Comparison of ENCODE assay signal across 8 mouse cellular contexts in the genomic region with DNA sequence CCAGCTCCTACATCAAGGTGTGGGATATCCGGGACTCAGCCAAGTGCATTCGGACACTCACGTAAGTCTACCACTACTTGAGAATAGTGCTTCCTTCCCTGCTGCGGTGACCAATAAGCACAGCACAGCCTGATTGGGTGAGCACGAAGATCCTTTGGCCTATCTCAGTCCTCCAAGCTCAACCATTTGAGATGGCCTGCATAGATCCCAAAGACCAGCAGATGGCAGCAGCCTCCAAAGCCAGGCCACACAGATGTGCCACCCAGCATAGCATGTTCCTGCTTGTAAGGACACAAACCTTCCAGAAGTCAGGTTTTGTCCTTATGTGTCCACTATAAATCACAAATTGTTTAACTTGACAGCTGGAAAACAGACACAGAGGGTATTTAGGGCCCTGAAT. TPM values are rescaled to one million over a fixed set of nuclear protein-coding genes. Genes with fewer than 3 reads are reported as not detected.
DNase-seq lines count a peak whose midpoint lies in the region; ATAC-seq lines count a peak whose summit lies in the region.

No protein-coding gene starts in this region.

- H3K4me1 ChIP-seq in intestine, embryonic 16.5 days (ENCODE audit: control insufficient read depth, insufficient read depth, low read length): peaks cover 32% of the 10 kb centered on the region
- H3K4me1 ChIP-seq in limb, embryonic 10.5 days: peaks cover 39% of the 10 kb centered on the region
- peaks cover 29% of the 10 kb centered on the region for H3K4me1 ChIP-seq in midbrain, embryonic 12.5 days

- no peak overlapping the region for H3K4me2 ChIP-seq in intestine, embryonic 16.5 days (ENCODE audit: low read depth, low read length)
- H3K4me2 ChIP-seq in midbrain, embryonic 12.5 days (replicated peaks): no peak overlapping the region

- no peaks in the 10 kb centered on the region for H3K27me3 ChIP-seq in intestine, embryonic 16.5 days (replicated peaks; ENCODE audit: control insufficient read depth, insufficient read depth, low read length)
- 0 out of 2 replicates have a peak, but pooled peaks cover 13% of the 10 kb centered on the region for H3K27me3 ChIP-seq in limb, embryonic 10.5 days (ENCODE audit: low read depth, poor library complexity, severe bottlenecking)
- H3K27me3 ChIP-seq in midbrain, embryonic 12.5 days: peaks cover 8% of the 10 kb centered on the region; the same call in 1 of the 2 replicates

- no peak overlapping the region for H3K27ac ChIP-seq in intestine, embryonic 16.5 days (ENCODE audit: low read length)
- no peak overlapping the region for H3K27ac ChIP-seq in limb, embryonic 10.5 days
- H3K27ac ChIP-seq in midbrain, embryonic 12.5 days (replicated peaks): no peak overlapping the region

- H3K4me3 ChIP-seq in intestine, embryonic 16.5 days (ENCODE audit: low read length): no peak overlapping the region
- no peak overlapping the region for H3K4me3 ChIP-seq in limb, embryonic 10.5 days
- H3K4me3 ChIP-seq in midbrain, embryonic 12.5 days: no peak overlapping the region

- 0 out of 2 replicates have a peak, but pooled peaks cover 3% of the 10 kb centered on the region for H3K36me3 ChIP-seq in intestine, embryonic 16.5 days (ENCODE audit: control insufficient read depth, insufficient read depth, low read length)
- peaks cover 82% of the 10 kb centered on the region for H3K36me3 ChIP-seq in limb, embryonic 10.5 days
- peaks cover 71% of the 10 kb centered on the region for H3K36me3 ChIP-seq in midbrain, embryonic 12.5 days

- peak; percentile 63 for ATAC-seq in intestine, embryonic 16.5 days
- ATAC-seq in midbrain, embryonic 12.5 days (ENCODE audit: low FRiP score, low read depth): peak; percentile 76

- DNase-seq in 416B (ENCODE audit: low read depth): peak; percentile 82
- peak; percentile 75 for DNase-seq in adrenal gland, adult 2 months
- peak; percentile 89 for DNase-seq in embryo, embryonic 11 days
- DNase-seq in gastrocnemius, postnatal 36 days: peak; percentile 50 to 58
- DNase-seq in limb, embryonic 10.5 days (ENCODE audit: low spot score): peak; percentile 82
- peak; percentile 76 for DNase-seq in skeletal muscle tissue, adult 2 months (ENCODE audit: low read depth, low spot score)

- 5% methylated on average over 5 of the region's 5 CpGs for WGBS in intestine, embryonic 16.5 days
- 13% methylated on average over 5 of the region's 5 CpGs for WGBS in limb, embryonic 10.5 days
- 9% methylated on average over 5 of the region's 5 CpGs for WGBS in midbrain, embryonic 12.5 days

- intact Hi-C loops in gastrocnemius, postnatal 36 days (cut with DNase I): loop anchor here (2.0 to 10.0 kb wide), 3 partner anchors 45 to 289 kb away; no protein-coding TSS in a partner anchor

- no peaks in the 10 kb centered on the region for H3K9me3 ChIP-seq in intestine, embryonic 16.5 days (ENCODE audit: control insufficient read depth, low read length)
- H3K9me3 ChIP-seq in limb, embryonic 10.5 days (replicated peaks): no peaks in the 10 kb centered on the region
- H3K9me3 ChIP-seq in midbrain, embryonic 12.5 days: no peaks in the 10 kb centered on the region

- H3K9ac ChIP-seq in intestine, embryonic 16.5 days (ENCODE audit: low read depth, low read length): no peak overlapping the region
- H3K9ac ChIP-seq in midbrain, embryonic 12.5 days (replicated peaks): no peak overlapping the region

RNA-seq across cellular contexts. Expression of gene Kif21b, which starts 38.9 kb away (rescaled TPM):
- total RNA-seq in adrenal gland, adult 2 months (2021): 1 to 10 TPM; 2.2 to 5.1 TPM
- polyA plus RNA-seq in adrenal gland, adult 2 months (2012; rRNA removed): 4.5 and 6.5 TPM in 2 replicates
- 1 to 10 TPM in 1 of 2 experiments, under 1 TPM in 1; 0.62 to 1.1 TPM for total RNA-seq in gastrocnemius, postnatal 36 days (2021)
- polyA plus RNA-seq in intestine, embryonic 16.5 days (2015; fragmentation: Nextera tagmentation; extraction: Ambion mirVana): 4.3 and 4.8 TPM in 2 replicates
- polyA plus RNA-seq in limb, embryonic 10.5 days (2016; fragmentation: Nextera tagmentation; extraction: Ambion mirVana): 7.2 and 10.9 TPM in 2 replicates
- 30.8 and 34.2 TPM in 2 replicates for polyA plus RNA-seq in midbrain, embryonic 12.5 days (2016; fragmentation: Nextera tagmentation; extraction: Ambion mirVana)

RNA-seq across cellular contexts. Expression of gene Mroh3, which starts 42.5 kb away (rescaled TPM):
- total RNA-seq in adrenal gland, adult 2 months (2021): not detected
- polyA plus RNA-seq in adrenal gland, adult 2 months (2012; rRNA removed): not detected in 2 replicates
- not detected for total RNA-seq in gastrocnemius, postnatal 36 days (2021)
- polyA plus RNA-seq in intestine, embryonic 16.5 days (2015; fragmentation: Nextera tagmentation; extraction: Ambion mirVana): 0.28 and 0.56 TPM in 2 replicates
- polyA plus RNA-seq in limb, embryonic 10.5 days (2016; fragmentation: Nextera tagmentation; extraction: Ambion mirVana): 0.15 and 0.25 TPM in 2 replicates
- polyA plus RNA-seq in midbrain, embryonic 12.5 days (2016; fragmentation: Nextera tagmentation; extraction: Ambion mirVana): 0.38 and 0.43 TPM in 2 replicates
